Mouse (Mus musculus) midbrain, postnatal 0 days (tissue): Measurements from ENCODE around the gene Simc1. TPM values are rescaled to one million over a fixed set of nuclear protein-coding genes. Genes with fewer than 3 reads are reported as not detected.
A peak's percentile ranks its signal among the peaks of the same experiment; 100 is the strongest.

Source experiments
- ATAC-seq: fragments of 200-750 bp; cut with Nextera tagmentation; 2 replicates; pipeline ENCODE4 v1.8.0; 2017; ENCODE audit warnings: moderate number of reproducible peaks, mild to moderate bottlenecking, moderate TSS enrichment, moderate library complexity; ENCODE audit not compliant: low FRiP score
- DNase-seq: peaks from one replicate; pipeline ENCODE4 v3.0.0-alpha.2; 2015; ENCODE audit warnings: low spot score
- H3K27ac ChIP-seq: fragments of 300-500 bp; sonication (generic); 2 replicates; pipeline ENCODE4 v1.5.1; 2014; ENCODE audit warnings: low read depth, mild to moderate bottlenecking, low read length, mixed read lengths
- H3K27me3 ChIP-seq: fragments of 300-500 bp; sonication (generic); 2 replicates; pipeline ENCODE4 v1.6.1; 2014; ENCODE audit warnings: low read length, control low read depth, mixed read lengths; ENCODE audit not compliant: insufficient read depth
- H3K36me3 ChIP-seq: fragments of 300-500 bp; sonication (generic); 2 replicates; pipeline ENCODE4 v1.6.1; 2014; ENCODE audit warnings: low read length, control low read depth, mixed read lengths; ENCODE audit not compliant: insufficient read depth
- H3K4me1 ChIP-seq: fragments of 300-500 bp; sonication (generic); 2 replicates; pipeline ENCODE4 v1.6.1; 2014; ENCODE audit warnings: mild to moderate bottlenecking, control low read depth, antibody characterized with exemption, low read length, mixed read lengths; ENCODE audit not compliant: insufficient read depth
- H3K4me2 ChIP-seq: fragments of 300-500 bp; sonication (generic); 2 replicates; pipeline ENCODE4 v1.6.1; 2014; ENCODE audit warnings: low read depth, mild to moderate bottlenecking, low read length, mixed read lengths; ENCODE audit not compliant: poor library complexity, severe bottlenecking
- H3K4me3 ChIP-seq: fragments of 300-500 bp; sonication (generic); 2 replicates; pipeline ENCODE4 v1.5.1; 2014; ENCODE audit warnings: low read depth, mild to moderate bottlenecking, low read length, moderate library complexity
- H3K9ac ChIP-seq: fragments of 300-500 bp; sonication (generic); replicated peaks from 2 replicates; pipeline ENCODE4 v1.6.1; 2014; ENCODE audit warnings: mild to moderate bottlenecking, low read length, moderate library complexity, mixed read lengths; ENCODE audit not compliant: poor library complexity, severe bottlenecking
- H3K9me3 ChIP-seq: fragments of 300-500 bp; sonication (generic); 2 replicates; pipeline ENCODE4 v1.6.1; 2016; ENCODE audit warnings: low read length, control low read depth
- CTCF ChIP-seq: IDR thresholded peaks from 2 replicates; pipeline ENCODE4 v1.5.1; 2016; ENCODE audit warnings: antibody characterized with exemption, mild to moderate bottlenecking
- WGBS: fragments of 180-500 bp; shearing (Covaris S2); extraction: QIAGEN DNeasy Blood & Tissue Kit; methylation state at CpG from one replicate; pipeline ENCODE4 v1.1.7; 2014; 5-methylcytosine and 5-hydroxymethylcytosine counted together
- polyA plus RNA-seq: library from polyadenylated mRNA; unstranded; fragments of >200 nt; fragmentation: Nextera tagmentation; extraction: Ambion mirVana; gene quantifications from 2 replicates; pipeline ENCODE4 v1.2.1, GENCODE M21; 2015
- total RNA-seq: library from RNA; depleted of rRNA; stranded (reverse); fragments of >200 nt; gene quantifications from 2 replicates; pipeline ENCODE4 v1.2.3, GENCODE M21; 2014; rRNA removed

Gene Simc1
- total RNA-seq (20.1 and 23.6 TPM in 2 replicates), polyA plus RNA-seq (9.8 and 10.2 TPM in 2 replicates)

- H3K27me3 ChIP-seq: no peaks in the 10 kb centered on the region
- H3K36me3 ChIP-seq: no peaks in the 10 kb centered on the region
- ATAC-seq (peak; percentile 91), DNase-seq (peak; percentile 65)
- H3K27ac ChIP-seq: peak within 1 kb of the TSS; percentile 89
- peak within 1 kb of the TSS; percentile 61 for H3K4me2 ChIP-seq
- H3K9me3 ChIP-seq: no peaks in the 10 kb centered on the region
- peak within 1 kb of the TSS; percentile 81 for H3K4me3 ChIP-seq
- WGBS: under 1% methylated on average over 83 of the region's 105 CpGs
- H3K9ac ChIP-seq: peak within 1 kb of the TSS; percentile 91
- TF ChIP-seq CTCF: no peak; the same call in 1 of the 2 replicates
- no peaks in the 10 kb centered on the region for H3K4me1 ChIP-seq
These were observed at the start of gene Simc1 for GRCm38 (mm10) chr13:54503604-54504521. Simc1 (plus strand) TSS chr13:54503779.

GRCm38 (mm10) chr13:54457062-54457461 lies 46.5 kb upstream of the Simc1 start:
- TF ChIP-seq CTCF: peak; percentile 58
- peaks cover 49% of the 10 kb centered on the region for H3K36me3 ChIP-seq
- H3K4me2 ChIP-seq: no peak overlapping the region
- H3K4me1 ChIP-seq: no peaks in the 10 kb centered on the region
- H3K27ac ChIP-seq: no peak overlapping the region
- no peak overlapping the region for H3K4me3 ChIP-seq
- H3K9ac ChIP-seq: no peak overlapping the region
- H3K27me3 ChIP-seq: no peaks in the 10 kb centered on the region
- no peaks in the 10 kb centered on the region for H3K9me3 ChIP-seq
- ATAC-seq: no peak
- 83% methylated on average over 2 of the region's 2 CpGs for WGBS
- DNase-seq: no peak

GRCm38 (mm10) chr13:54459282-54459681 lies 44.3 kb upstream of the Simc1 start:
- H3K27ac ChIP-seq: no peak overlapping the region
- no peaks in the 10 kb centered on the region for H3K27me3 ChIP-seq
- ATAC-seq: no peak
- no peak overlapping the region for H3K4me2 ChIP-seq
- no peaks in the 10 kb centered on the region for H3K9me3 ChIP-seq
- peaks cover 66% of the 10 kb centered on the region for H3K36me3 ChIP-seq
- DNase-seq: no peak
- H3K4me1 ChIP-seq: no peaks in the 10 kb centered on the region
- TF ChIP-seq CTCF: no peak
- no peak overlapping the region for H3K4me3 ChIP-seq
- 90% methylated on average over 4 of the region's 4 CpGs for WGBS
- H3K9ac ChIP-seq: no peak overlapping the region

- Histone ChIP-seq H3K9ac (peak within 1 kb of the TSS; percentile 82), H3K4me3 (peak within 1 kb of the TSS; percentile 94), H3K4me1 (0 out of 2 replicates have a peak, but pooled peaks cover 6% of the 10 kb centered on the region), H3K27ac (peak within 1 kb of the TSS; percentile 66), H3K27me3 (no peaks in the 10 kb centered on the region), H3K36me3 (peaks cover 33% of the 10 kb centered on the region), H3K4me2 (peak within 1 kb of the TSS; percentile 94), H3K9me3 (no peaks in the 10 kb centered on the region)
- ATAC-seq: peak; percentile 95
- WGBS: 1% methylated on average over 67 of the region's 67 CpGs
- DNase-seq: peak; percentile 93
- no peak for TF ChIP-seq CTCF
These were observed 35.2 kb upstream of the Simc1 start, which contains the start of gene Thoc3 for GRCm38 (mm10) chr13:54468098-54469011. Thoc3 (minus strand) TSS chr13:54468849.

- Histone ChIP-seq H3K27me3 (no peaks in the 10 kb centered on the region), H3K36me3 (peaks cover 26% of the 10 kb centered on the region), H3K4me3 (peak overlapping the region; percentile 94), H3K27ac (no peak overlapping the region), H3K9ac (no peak overlapping the region), H3K4me2 (peak overlapping the region; percentile 40), H3K9me3 (no peaks in the 10 kb centered on the region), H3K4me1 (0 out of 2 replicates have a peak, but pooled peaks cover 6% of the 10 kb centered on the region)
- no peak for DNase-seq
- TF ChIP-seq CTCF: no peak
- ATAC-seq: 0 out of 2 replicates have a peak, but pooled peaks have one; percentile 38
- 19% methylated on average over 4 of the region's 4 CpGs for WGBS
These were observed 34.6 kb upstream of the Simc1 start for GRCm38 (mm10) chr13:54469012-54469354.
